Mouse (Mus musculus) spleen, adult 12 weeks (tissue): ENCODE measurements around the gene 1700012B09Rik.

ENCODE experiments used
- DNase-seq: peaks from one replicate; pipeline ENCODE4 v3.0.0; 2022; ENCODE audit warnings: low spot score

Gene 1700012B09Rik

DNA sequence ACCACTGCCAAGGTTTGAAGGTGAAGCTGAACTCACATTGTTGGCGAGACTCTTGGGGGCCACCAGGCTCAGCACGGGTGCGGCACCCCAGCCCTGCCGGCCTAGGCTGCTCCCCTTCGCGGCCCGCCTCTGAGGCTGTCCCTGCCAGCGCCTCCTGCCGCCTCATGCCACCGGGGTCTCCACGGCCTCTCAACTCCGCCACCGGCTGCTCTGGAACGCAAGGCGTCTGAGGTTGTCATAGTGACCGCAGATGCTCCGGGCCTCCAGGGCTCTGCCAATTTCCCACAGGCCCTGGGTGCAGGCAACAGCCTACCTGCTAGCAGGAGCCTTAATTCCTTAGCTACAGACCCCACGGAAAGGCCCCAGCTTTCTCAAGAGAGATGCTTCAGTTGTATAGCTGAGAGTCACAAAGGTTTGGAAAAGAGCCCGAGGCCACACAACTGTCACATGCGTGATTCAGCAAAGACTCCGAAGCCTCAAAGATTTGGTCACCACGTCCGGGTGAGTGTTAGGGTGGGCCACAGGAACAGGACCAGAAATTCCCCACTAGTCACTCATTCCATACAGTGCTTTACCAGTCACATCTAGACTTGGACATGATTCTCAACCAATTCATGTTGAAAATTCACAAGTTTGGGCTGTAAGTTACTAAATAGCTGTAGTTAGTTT lies at the start of gene 1700012B09Rik:
Gene 1700012B09Rik (minus strand): TSS at position 228 of the 669 bp plus-strand sequence.
- DNase-seq: no peak

GRCm38 (mm10) chr9:14810111-14810510 lies 39.3 kb upstream of the 1700012B09Rik start:
- DNase-seq: no peak

DNA sequence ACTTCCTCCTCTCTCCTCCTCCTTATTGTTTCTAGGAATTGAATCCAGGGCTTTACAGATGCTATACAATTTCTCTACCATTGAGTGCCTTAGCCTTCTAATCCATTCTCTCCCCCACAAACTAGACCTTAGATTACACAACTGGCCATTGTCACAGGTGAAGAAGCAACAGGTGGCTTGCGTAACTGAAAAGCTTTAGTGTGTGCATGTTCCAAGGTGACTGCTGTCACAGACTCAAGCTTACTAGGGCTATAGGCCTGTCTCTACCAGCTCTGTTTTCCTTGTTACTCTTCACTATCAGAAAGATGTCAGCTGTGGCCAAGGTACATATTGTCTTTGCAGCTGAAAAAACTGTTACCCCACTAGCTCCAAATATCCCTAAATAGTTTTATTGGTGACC lies 36.0 kb upstream of the 1700012B09Rik start:
- DNase-seq: no peak

- no peak for DNase-seq
Measured at GRCm38 (mm10) chr9:14805714-14806113, 34.9 kb upstream of the 1700012B09Rik start.

GRCm38 (mm10) chr9:14787356-14787755 lies 16.5 kb upstream of the 1700012B09Rik start:
- DNase-seq: no peak

- DNase-seq: peak; percentile 88
Measured at GRCm38 (mm10) chr9:14784039-14785002, 13.5 kb upstream of the 1700012B09Rik start, which contains the start of the genes Mre11a and Ankrd49. Gene Mre11a (plus strand): TSS chr9:14784654. Gene Ankrd49 (minus strand): TSS chr9:14784856.

DNA sequence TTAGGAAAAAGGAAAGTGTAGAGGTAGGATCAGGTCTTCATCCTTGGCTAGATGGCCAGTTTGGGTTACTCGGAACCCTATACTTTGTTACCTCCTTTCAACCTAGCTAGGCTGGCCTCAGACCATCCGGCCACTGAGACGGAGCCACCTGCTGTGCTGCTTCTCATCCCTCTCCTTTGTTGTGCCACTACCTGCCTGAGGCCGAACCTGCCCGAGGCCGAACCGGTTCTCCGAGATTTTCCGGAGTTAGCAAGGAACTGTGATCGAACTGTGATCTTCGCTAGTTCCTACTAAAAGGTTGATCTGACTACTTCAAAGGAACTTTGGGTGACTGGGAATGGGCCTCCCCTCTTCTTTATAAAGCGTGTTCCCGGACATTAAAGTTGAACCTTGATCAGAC lies 7.5 kb upstream of the 1700012B09Rik start:
- no peak for DNase-seq

DNA sequence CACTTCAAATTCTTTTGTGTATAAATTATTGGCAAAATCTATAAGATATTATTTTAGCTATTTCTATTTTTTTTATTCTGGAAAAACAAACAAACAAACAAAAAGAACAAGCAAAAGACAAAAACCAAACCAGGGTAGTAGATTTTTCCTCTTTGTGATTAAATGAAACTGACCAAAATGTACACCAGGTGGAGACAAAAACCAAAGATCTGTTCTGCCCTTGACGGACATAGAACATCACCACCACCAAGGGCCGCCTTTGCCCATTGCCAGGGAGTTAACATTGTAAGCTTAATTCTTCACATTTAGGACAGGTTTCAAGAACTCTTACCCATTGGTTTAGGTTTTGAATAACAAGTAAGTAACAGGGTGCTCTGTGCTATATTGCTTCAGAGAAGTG lies 3.0 kb upstream of the 1700012B09Rik start:
- DNase-seq: no peak

GRCm38 (mm10) chr9:14772074-14772473 lies 1.2 kb upstream of the 1700012B09Rik start:
- no peak for DNase-seq

- DNase-seq: no peak
Measured at GRCm38 (mm10) chr9:14769811-14770210, 1.0 kb downstream of the 1700012B09Rik start.

DNA sequence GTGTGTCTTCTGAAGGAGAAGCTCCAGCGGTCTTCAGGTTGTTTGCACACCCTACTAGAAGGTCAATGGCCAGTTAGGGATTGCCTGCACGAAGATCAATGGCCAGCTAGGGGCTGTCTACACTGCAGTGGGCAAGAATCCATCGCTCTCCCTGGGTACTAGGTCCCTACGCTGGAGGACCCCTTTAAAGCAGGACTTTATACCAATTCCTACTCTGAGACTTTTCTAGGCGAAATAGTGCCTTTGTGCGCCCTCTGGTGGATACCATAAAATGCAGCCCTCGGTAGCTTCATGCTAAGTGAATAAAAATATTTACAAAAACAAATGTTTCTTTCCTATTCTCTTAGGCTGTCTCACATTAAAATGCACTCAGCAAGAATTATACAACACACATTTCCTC lies 6.1 kb downstream of the 1700012B09Rik start:
- DNase-seq: no peak

DNA sequence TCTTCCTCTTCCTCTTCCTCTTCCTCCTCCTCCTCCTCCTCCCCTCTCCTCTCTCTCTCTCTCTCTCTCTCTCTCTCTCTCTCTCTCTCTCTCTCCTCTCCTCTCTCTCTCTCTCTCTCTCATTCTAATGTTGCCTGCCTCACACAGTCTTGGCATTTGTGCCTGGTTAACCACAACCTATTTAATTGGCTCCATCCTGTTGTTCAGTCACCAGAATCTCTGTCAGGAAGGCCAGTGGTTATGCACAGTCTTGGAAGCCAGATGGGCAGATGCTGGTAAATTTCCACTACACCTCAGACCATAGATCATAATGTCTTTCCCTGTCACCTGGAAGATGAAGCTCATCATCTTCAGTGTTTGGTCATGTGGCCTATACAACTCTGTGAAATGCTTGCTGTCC lies 11.6 kb downstream of the 1700012B09Rik start:
- no peak for DNase-seq

- DNase-seq: no peak
Measured at GRCm38 (mm10) chr9:14758590-14758989, 12.2 kb downstream of the 1700012B09Rik start.

GRCm38 (mm10) chr9:14754469-14754868 lies 16.4 kb downstream of the 1700012B09Rik start:
- no peak for DNase-seq

DNA sequence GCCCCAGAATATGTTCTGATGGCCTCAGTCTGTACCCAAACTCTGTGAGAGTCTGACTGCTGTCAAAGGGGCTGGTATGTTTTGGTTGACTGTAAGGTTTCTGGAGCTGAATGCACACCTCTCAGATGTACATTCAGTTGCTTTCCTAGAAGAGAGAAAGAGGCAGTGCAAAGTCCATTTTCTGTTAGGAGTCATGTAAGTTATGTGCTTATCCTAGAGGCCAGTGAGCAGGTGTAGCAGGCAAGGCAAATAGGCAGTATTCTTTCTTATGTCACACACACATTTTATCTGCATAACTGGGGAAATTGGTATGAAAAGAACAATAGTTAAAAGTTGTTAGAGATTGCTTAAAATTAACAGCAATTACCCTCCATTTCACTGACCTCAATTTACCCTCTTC lies 16.9 kb downstream of the 1700012B09Rik start:
- no peak for DNase-seq

DNA sequence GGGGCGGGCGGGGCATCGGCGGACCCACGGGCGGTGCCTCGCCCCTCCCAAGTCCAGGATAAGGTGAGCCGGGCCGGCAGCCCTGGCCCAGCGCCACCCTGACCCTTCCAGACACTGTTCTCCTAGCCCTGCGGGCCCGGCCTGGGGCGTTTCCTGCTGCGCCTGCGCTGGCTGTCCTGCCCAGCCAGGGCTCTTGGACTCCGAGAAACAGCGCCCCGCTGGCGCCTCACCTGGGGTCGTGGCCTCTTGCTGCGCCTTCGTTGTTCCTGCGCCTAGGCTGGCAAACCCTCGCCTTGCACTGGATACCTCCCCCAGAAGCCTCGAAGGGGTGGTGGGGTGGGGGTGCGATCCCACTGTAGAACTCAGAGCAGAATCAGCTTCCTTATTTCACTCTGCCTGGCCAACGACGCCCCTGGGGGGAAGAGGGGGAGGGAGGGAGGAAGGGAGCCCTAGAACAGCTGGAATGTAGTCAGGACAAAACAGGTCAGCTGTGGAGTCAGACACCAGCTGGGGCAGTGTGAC lies 18.8 kb downstream of the 1700012B09Rik start, which contains the start of gene Fut4:
Gene Fut4 (minus strand): TSS at position 393 of the 522 bp plus-strand sequence.
- no peak for DNase-seq

GRCm38 (mm10) chr9:14751503-14752000 lies 19.3 kb downstream of the 1700012B09Rik start:
- DNase-seq: no peak

GRCm38 (mm10) chr9:14750901-14751502 lies 19.8 kb downstream of the 1700012B09Rik start:
- no peak for DNase-seq

- no peak for DNase-seq
Measured at GRCm38 (mm10) chr9:14740151-14740924, 30.5 kb downstream of the 1700012B09Rik start, which contains the start of gene Piwil4. Gene Piwil4 (minus strand): TSS chr9:14740733.

DNA sequence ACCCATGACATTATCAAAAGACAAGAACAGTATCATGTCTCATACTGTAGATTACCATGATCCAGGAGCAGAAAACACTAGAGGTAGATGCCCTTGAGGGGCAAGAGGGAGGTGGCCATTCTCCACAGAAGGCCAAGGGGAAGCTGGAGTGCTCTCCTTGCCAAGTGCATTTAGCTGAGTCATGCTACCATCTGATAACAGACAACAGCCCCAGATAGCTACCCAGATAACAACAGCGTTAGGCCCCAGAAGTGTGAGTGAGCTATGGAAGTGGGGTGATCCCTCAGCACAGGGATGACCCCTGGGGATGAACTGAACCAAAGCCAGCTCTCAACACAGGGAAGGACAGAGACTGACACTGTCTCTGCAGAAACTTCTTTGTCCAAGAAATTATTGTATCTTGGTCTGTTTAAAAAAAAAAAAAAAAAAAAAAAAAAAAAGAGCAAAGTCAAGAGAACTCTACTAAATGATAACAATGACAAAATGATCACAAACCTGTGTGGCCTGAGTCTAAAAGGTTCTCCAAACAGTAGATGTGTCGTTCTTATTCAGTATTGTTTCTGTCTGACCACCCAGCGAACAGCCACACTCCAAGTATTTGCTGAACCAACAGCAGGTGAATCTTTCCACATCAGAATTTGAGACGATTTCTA lies 31.2 kb downstream of the 1700012B09Rik start:
- DNase-seq: no peak
